Mouse (Mus musculus): ENCODE data around the gene Atcay. TPM values are rescaled to one million over a fixed set of nuclear protein-coding genes. Genes with fewer than 3 reads are reported as not detected.
"Not testable (repeated sequence)": the region's sequence is repeated elsewhere in the genome, so short reads cannot be mapped to it uniquely, and the experiment has no call there.

The Atcay gene
- polyA plus RNA-seq, 1 experiment from 2014 or later = not detected

GRCm38 (mm10) chr10:81221402-81222015 is 9.1 kb downstream of the Atcay start:
- no peak for TF ChIP-seq CTCF (IDR thresholded peaks at IDR 0.05)
- TF ChIP-seq EP300 (IDR thresholded peaks at IDR 0.05) = no peak
- no peak overlapping the region for H3K27ac ChIP-seq (ENCODE audit: low read length)
- no peak overlapping the region for H3K4me3 ChIP-seq (ENCODE audit: low read depth, low read length)
- no peaks in the 10 kb centered on the region for H3K27me3 ChIP-seq (replicated peaks; ENCODE audit: insufficient read depth, low read length)
- H3K9me3 ChIP-seq (ENCODE audit: low read length) = no peaks in the 10 kb centered on the region
- no peaks in the 10 kb centered on the region for H3K4me1 ChIP-seq (ENCODE audit: insufficient read depth, low read depth, low read length)
- no peaks in the 10 kb centered on the region for H3K36me3 ChIP-seq (ENCODE audit: insufficient read depth, low read length)
- H3K9ac ChIP-seq (replicated peaks; ENCODE audit: low read depth) = no peak overlapping the region
- ATAC-seq = no peak
- DNase-seq (ENCODE audit: low spot score) = no peak
- 87% methylated on average over 5 of the region's 5 CpGs for WGBS
- no peak overlapping the region for H3K4me2 ChIP-seq (replicated peaks; ENCODE audit: low read depth, low read length)

- Histone ChIP-seq H3K27me3 (replicated peaks; ENCODE audit: insufficient read depth, low read length) (no peaks in the 10 kb centered on the region), H3K4me1 (ENCODE audit: insufficient read depth, low read depth, low read length) (no peaks in the 10 kb centered on the region), H3K27ac (ENCODE audit: low read length) (no peak overlapping the region), H3K36me3 (ENCODE audit: insufficient read depth, low read length) (no peaks in the 10 kb centered on the region), H3K9me3 (ENCODE audit: low read length) (no peaks in the 10 kb centered on the region), H3K4me2 (replicated peaks; ENCODE audit: low read depth, low read length) (no peak overlapping the region), H3K4me3 (ENCODE audit: low read depth, low read length) (no peak overlapping the region), H3K9ac (replicated peaks; ENCODE audit: low read depth) (no peak overlapping the region)
- peak; percentile 63 for DNase-seq (ENCODE audit: low spot score)
- TF ChIP-seq CTCF (IDR thresholded peaks at IDR 0.05) (peak; percentile 88), EP300 (IDR thresholded peaks at IDR 0.05) (no peak)
- ATAC-seq = peak; percentile 79
- WGBS = 25% methylated on average over 7 of the region's 7 CpGs
These were observed 12.7 kb downstream of the Atcay start for GRCm38 (mm10) chr10:81217964-81218363.

DNA sequence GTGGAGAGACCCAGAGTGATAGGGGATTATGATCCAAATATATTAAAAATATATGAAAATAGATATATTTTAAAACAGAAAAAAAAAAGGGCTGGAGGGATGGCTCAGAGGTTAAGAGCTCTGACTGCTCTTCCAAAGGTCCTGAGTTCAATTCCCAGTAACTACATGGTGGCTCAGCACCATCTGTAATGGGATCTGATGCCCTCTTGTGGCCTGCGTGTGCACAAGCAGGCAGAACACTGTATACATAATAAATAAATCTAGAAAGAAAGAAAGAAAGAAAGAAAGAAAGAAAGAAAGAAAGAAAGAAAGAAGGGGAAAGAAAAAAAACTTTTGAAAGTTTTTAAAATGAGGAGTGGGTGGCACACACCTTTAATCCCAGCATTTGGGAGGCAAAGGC is 13.4 kb downstream of the Atcay start:
- not testable (repeated sequence) for H3K27ac ChIP-seq (ENCODE audit: low read length); H3K36me3 ChIP-seq (ENCODE audit: insufficient read depth, low read length); H3K9ac ChIP-seq (replicated peaks; ENCODE audit: low read depth); H3K4me1 ChIP-seq (ENCODE audit: insufficient read depth, low read depth, low read length); H3K4me3 ChIP-seq (ENCODE audit: low read depth, low read length); H3K27me3 ChIP-seq (replicated peaks; ENCODE audit: insufficient read depth, low read length); ATAC-seq; H3K9me3 ChIP-seq (ENCODE audit: low read length); H3K4me2 ChIP-seq (replicated peaks; ENCODE audit: low read depth, low read length)
- peak; percentile 71 for TF ChIP-seq CTCF (IDR thresholded peaks at IDR 0.05)
- WGBS = 3% methylated on average over 1 of the region's 1 CpGs
- peak; percentile 23 for DNase-seq (ENCODE audit: low spot score)

DNA sequence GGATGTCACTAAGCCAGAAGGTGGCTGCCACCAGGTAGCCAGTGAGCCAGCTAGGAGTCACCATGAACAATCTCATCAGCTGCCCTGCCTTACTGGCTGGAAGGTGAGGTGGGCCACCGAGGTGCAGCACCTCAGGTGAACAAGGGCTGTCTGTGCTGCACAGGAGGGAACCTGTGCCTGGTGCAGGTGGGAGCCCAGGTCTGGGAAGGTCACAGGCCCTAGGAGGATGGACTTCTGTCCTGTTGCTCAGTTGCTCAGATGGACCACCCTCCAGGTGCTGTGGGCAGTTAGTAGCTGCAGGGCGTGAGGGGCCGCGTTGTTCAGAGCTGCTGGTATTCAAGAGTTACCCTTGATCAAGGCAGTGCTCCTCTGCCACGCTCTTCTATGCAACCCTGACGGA is 13.8 kb downstream of the Atcay start:
- no peaks in the 10 kb centered on the region for H3K27me3 ChIP-seq (replicated peaks; ENCODE audit: insufficient read depth, low read length)
- no peaks in the 10 kb centered on the region for H3K9me3 ChIP-seq (ENCODE audit: low read length)
- H3K4me1 ChIP-seq (ENCODE audit: insufficient read depth, low read depth, low read length) = no peaks in the 10 kb centered on the region
- H3K4me2 ChIP-seq (replicated peaks; ENCODE audit: low read depth, low read length) = no peak overlapping the region
- H3K36me3 ChIP-seq (ENCODE audit: insufficient read depth, low read length) = no peaks in the 10 kb centered on the region
- no peak for ATAC-seq
- no peak overlapping the region for H3K9ac ChIP-seq (replicated peaks; ENCODE audit: low read depth)
- DNase-seq (ENCODE audit: low spot score) = no peak
- TF ChIP-seq CTCF (IDR thresholded peaks at IDR 0.05) (no peak), EP300 (IDR thresholded peaks at IDR 0.05) (no peak)
- H3K4me3 ChIP-seq (ENCODE audit: low read depth, low read length) = no peak overlapping the region
- no peak overlapping the region for H3K27ac ChIP-seq (ENCODE audit: low read length)
- WGBS = 80% methylated on average over 6 of the region's 6 CpGs

DNA sequence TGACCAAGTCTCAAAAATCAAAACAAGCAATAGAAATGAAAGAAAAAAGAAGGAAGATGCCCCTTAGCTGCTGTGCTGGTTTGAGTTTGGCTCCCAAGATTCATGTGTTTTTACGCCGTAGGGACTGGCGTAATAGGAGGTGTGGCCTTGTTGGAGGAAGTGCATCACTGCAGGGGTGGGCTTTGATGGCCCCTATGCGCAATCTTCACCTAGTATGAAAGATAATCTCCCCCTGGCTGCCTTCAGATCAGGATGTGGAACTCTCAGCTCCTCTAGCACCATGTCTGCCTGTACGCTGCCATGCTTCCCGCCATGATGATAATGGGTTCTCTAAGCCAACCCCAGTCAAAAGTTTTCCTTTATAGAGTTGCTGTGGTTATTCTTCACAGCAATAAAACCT is 14.4 kb downstream of the Atcay start:
- no peaks in the 10 kb centered on the region for H3K4me1 ChIP-seq (ENCODE audit: insufficient read depth, low read depth, low read length)

DNA sequence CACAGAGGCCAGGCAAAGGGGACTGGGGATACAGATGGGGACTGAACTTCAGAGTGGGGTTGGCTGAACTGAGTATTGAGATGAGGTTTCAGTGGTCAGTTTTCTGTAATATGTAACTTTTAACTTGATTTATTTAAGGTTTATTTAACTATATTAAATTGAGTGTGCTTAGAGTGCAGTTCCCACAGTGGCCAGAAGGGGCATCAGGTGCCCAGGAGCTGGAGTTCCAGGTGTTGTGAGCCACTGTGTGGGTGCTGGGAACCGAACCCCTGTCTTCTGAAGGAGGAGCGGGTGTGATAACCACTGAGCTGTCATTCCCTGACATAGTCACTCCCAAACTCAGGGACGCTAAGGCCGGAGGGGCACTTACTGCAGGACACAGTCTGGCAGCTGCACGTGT is 20.5 kb downstream of the Atcay start:
- no peak for ATAC-seq
- no peaks in the 10 kb centered on the region for H3K4me1 ChIP-seq (ENCODE audit: insufficient read depth, low read depth, low read length)
- no peak overlapping the region for H3K4me3 ChIP-seq (ENCODE audit: low read depth, low read length)
- peak; percentile 29 for TF ChIP-seq CTCF (IDR thresholded peaks at IDR 0.05)
- no peak for TF ChIP-seq EP300 (IDR thresholded peaks at IDR 0.05)
- WGBS = 93% methylated on average over 5 of the region's 5 CpGs
- no peaks in the 10 kb centered on the region for H3K9me3 ChIP-seq (ENCODE audit: low read length)
- no peak overlapping the region for H3K27ac ChIP-seq (ENCODE audit: low read length)
- no peak for DNase-seq (ENCODE audit: low spot score)
- no peaks in the 10 kb centered on the region for H3K36me3 ChIP-seq (ENCODE audit: insufficient read depth, low read length)
- H3K27me3 ChIP-seq (replicated peaks; ENCODE audit: insufficient read depth, low read length) = no peaks in the 10 kb centered on the region
- no peak overlapping the region for H3K4me2 ChIP-seq (replicated peaks; ENCODE audit: low read depth, low read length)
- H3K9ac ChIP-seq (replicated peaks; ENCODE audit: low read depth) = no peak overlapping the region

More for the DNA sequence above, 14.4 kb downstream of the Atcay start:
- no peaks in the 10 kb centered on the region for H3K36me3 ChIP-seq (ENCODE audit: insufficient read depth, low read length)
- WGBS = 81% methylated on average over 6 of the region's 6 CpGs
- H3K27me3 ChIP-seq (replicated peaks; ENCODE audit: insufficient read depth, low read length) = no peaks in the 10 kb centered on the region
- H3K9me3 ChIP-seq (ENCODE audit: low read length) = no peaks in the 10 kb centered on the region
- ATAC-seq = no peak
- no peak for DNase-seq (ENCODE audit: low spot score)
- no peak overlapping the region for H3K4me3 ChIP-seq (ENCODE audit: low read depth, low read length)
- H3K27ac ChIP-seq (ENCODE audit: low read length) = no peak overlapping the region
- TF ChIP-seq EP300 (IDR thresholded peaks at IDR 0.05) (no peak), CTCF (IDR thresholded peaks at IDR 0.05) (no peak)
- no peak overlapping the region for H3K9ac ChIP-seq (replicated peaks; ENCODE audit: low read depth)
- H3K4me2 ChIP-seq (replicated peaks; ENCODE audit: low read depth, low read length) = no peak overlapping the region

GRCm38 (mm10) chr10:81204137-81204536 is 26.5 kb downstream of the Atcay start:
- TF ChIP-seq EP300 (IDR thresholded peaks at IDR 0.05) (no peak), CTCF (IDR thresholded peaks at IDR 0.05) (no peak)
- WGBS = 65% methylated on average over 4 of the region's 4 CpGs
- no peak overlapping the region for H3K4me2 ChIP-seq (replicated peaks; ENCODE audit: low read depth, low read length)

More at GRCm38 (mm10) chr10:81204137-81204536, 26.5 kb downstream of the Atcay start:
- Histone ChIP-seq H3K36me3 (ENCODE audit: insufficient read depth, low read length) (no peaks in the 10 kb centered on the region), H3K9me3 (ENCODE audit: low read length) (no peaks in the 10 kb centered on the region), H3K4me3 (ENCODE audit: low read depth, low read length) (no peak overlapping the region), H3K4me1 (ENCODE audit: insufficient read depth, low read depth, low read length) (no peaks in the 10 kb centered on the region), H3K27ac (ENCODE audit: low read length) (no peak overlapping the region), H3K9ac (replicated peaks; ENCODE audit: low read depth) (no peak overlapping the region), H3K27me3 (replicated peaks; ENCODE audit: insufficient read depth, low read length) (no peaks in the 10 kb centered on the region)
- ATAC-seq (no peak), DNase-seq (ENCODE audit: low spot score) (no peak)

Measured in lung, postnatal 0 days (tissue).